Mouse (Mus musculus) right cerebral cortex, postnatal 4 days (tissue): Measurements from ENCODE around the gene Gpr174.
"Not testable (repeated sequence)": the region's sequence is repeated elsewhere in the genome, so short reads cannot be mapped to it uniquely, and the experiment has no call there.

ENCODE experiments used
- DNase-seq: peaks from one replicate; pipeline ENCODE4 v3.0.0-alpha.2; 2022

Gpr174 gene

GRCm38 (mm10) chrX:107255486-107256227, at the start of gene Gpr174:
TSS of gene Gpr174 (plus strand) at chrX:107255878.
- no peak for DNase-seq

DNA sequence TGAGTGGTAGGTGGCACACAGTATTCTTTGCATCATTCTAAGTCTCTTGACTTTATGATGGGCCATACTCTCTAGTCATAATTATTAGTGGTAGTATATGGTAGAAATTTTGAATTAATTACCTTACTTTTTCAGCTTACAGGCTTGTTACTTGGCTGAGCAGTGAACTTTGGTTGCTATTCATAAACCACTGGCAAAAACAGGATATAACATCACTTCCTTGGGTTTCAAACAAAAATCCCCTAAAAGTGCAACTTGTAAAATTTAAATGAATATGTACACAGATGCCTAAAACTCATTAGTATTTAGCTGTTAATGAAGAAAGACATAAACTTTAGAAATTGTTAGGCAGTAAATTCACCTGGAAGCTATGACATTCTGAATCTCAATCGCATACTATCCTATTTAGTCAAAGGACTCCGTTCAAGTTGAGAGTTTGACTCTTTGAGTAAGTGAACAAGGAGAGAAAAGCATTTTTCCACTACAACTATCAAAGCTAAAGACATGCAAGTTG, 38.0 kb upstream of the Gpr174 start:
- no peak for DNase-seq

GRCm38 (mm10) chrX:107224846-107225245, 30.8 kb upstream of the Gpr174 start:
- DNase-seq: no peak

DNA sequence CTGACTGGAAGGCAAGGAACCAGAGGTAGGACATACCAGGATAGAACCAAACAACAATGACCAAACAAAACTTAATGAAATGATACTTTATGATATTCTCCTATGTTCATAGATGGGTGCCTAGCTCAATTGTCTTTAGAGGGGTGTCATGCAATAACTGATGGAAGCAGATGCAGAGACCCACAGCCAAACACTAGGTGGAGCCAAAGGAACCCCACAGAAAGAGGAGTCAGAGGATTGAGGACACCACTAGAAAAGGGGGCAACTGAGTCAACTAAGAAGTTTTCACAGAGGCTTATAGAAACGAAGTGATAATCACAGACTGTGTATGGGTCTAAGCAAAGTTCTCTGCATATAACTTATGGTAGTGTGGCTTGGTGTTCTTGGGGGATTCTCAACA, 24.5 kb upstream of the Gpr174 start:
- no peak for DNase-seq

DNA sequence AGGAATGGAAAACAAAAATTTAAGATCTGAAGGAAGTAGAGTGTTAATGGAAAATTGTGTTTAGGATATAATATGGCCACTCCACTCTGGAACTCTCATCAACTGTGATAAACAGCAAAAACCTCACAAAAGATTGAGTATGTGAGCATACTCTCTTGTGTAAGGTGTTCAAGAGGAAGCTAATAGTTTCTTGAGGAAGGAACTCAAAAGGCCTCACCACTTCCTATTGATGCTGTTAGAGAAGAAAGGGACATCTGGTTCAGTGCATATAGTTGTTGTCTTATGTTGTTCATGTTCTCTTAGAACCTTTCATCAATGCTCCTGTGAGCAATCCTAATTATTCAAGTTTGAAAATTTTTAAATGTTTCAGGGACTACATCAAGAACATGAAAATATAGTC, 21.0 kb upstream of the Gpr174 start:
- DNase-seq: no peak

DNA sequence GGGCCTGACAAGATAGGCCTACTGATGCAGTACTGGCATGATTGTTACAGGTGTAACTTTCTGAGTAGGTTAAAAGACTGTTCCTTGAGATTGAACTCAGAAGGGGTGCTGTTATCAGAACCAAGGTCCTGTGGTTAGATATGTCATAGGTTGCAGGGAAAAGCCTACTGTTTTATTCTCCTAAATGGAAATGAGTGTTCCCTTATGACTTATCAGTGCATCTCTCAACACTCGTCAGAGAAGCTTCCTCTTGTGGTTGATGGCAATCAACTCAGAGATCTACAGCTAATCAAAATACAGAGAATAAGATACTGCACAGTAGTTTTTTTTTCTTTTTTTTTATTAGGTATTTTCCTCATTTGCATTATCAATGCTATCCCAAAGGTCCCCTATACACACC, 19.2 kb upstream of the Gpr174 start:
- no peak for DNase-seq

DNA sequence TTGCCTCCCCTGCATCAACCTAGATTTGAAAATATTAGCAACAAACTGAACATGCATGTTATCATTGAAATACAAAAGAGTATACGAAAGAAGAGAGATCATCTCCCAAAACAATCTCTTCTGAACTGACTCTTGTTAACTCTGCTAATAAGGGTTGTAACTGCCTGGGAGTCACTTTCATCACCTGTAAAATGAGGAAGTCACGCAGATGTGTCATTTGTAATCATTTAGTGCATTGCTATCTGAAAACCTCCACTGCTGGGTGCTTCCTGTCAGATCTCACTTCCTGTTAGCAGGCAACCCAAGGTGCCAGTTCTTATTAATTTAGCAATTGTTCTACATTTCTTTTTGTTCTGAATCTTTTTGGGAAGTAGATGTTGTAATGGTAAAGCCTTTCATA, 5.3 kb upstream of the Gpr174 start:
- no peak for DNase-seq

DNA sequence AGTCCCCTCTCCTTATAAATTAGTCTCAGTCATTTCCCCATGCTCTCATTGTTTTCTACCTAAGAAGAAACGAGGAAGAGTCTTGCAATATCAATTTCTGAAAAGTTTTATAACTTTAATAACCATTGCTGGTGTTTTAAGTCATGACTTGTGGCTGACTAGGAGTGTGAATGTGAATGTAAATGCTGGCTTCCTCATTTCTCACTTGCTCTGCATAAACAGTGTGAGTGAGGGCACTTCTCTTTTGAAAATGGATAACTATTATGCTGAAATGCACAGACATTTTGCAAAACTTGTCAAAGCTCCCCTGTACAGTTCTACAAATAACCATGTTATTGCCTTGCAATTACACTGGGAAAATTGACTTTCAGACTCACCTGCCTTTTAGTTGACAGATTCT, 8.9 kb downstream of the Gpr174 start:
- DNase-seq: no peak

DNA sequence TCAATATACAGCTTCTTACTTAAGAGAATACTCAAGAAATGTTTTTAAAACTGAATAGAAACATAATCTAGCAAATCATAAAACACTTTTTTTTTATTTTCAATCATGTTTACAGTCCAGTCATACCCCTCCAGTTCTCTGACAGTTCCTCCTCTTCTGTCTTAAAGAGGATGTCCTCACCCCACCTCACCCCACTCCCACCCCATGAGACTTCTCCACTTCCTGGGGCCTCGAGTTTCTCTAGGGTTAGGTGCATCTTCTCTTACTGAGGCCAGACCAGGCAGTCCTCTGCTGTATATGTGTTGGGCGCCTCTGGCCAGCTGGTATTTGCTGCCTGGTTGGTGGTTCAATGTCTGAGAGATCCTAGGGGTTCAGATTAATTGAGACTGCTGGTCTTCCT, 21.9 kb downstream of the Gpr174 start:
- DNase-seq: no peak

GRCm38 (mm10) chrX:107284211-107284610, 28.5 kb downstream of the Gpr174 start:
- no peak for DNase-seq

- DNase-seq: not testable (repeated sequence)
Observed at GRCm38 (mm10) chrX:107297861-107298260, 42.2 kb downstream of the Gpr174 start.

DNA sequence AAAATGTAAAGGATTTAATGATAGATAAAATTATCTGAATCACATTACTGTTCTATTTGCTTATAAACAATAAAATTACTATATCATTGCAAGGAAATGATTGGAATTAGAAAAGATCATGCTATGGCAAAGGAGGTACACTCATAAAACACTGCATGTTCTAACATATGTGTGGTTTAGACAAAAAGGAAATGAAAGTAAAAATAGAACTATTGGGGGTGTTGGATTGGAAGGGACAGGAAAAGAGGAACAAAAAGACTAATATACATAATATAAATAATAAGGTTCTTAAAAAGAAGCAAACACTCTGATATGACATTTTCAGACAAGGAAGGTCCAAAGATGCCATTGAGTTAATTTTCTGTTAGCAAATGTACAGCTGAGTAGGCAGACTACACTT, 43.1 kb downstream of the Gpr174 start:
- DNase-seq: no peak

- DNase-seq: no peak
Observed at GRCm38 (mm10) chrX:107306492-107306891, 50.8 kb downstream of the Gpr174 start.

DNA sequence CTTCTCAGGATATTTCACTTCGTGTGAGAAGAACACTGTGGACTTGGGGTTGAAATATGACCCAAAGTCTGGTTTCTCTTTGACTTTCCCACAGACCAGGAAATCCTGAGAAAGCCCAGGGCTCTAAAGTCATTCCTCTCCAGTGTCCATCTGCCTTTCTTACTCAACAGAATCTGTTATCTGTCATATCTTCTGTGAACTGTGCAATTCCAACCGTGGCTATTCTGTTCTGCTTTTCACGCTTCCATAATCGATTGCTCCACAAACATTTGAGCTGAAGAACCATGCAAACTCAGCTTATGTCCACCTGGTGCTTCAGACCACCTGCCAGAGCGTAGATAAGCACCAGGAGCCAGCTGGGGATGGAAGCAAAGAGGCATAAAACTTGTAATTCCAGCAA, 56.9 kb downstream of the Gpr174 start:
- no peak for DNase-seq

GRCm38 (mm10) chrX:107325697-107326381, 70.2 kb downstream of the Gpr174 start:
- no peak for DNase-seq

- DNase-seq: no peak
Observed at GRCm38 (mm10) chrX:107329849-107330248, 74.2 kb downstream of the Gpr174 start.

- no peak for DNase-seq
Observed at GRCm38 (mm10) chrX:107336609-107337008, 80.9 kb downstream of the Gpr174 start.

- DNase-seq: no peak
Observed at GRCm38 (mm10) chrX:107341980-107342379, 86.3 kb downstream of the Gpr174 start.
